ENCODE assay signal across 20 mouse cellular contexts in genomic region chr19:6665264-6666054, GRCm38 (mm10).
DNase-seq lines count a peak whose midpoint lies in the region; ATAC-seq and TF ChIP-seq lines count a peak whose summit lies in the region.
"Had no signal": no experiment of that assay in that cellular context is flagged by ENCODE, and none has a peak within 500 bp of the region (broad histone marks: within the 10 kb centered on the region; RNA-seq: fewer than 3 reads in every experiment).

No protein-coding gene starts in this region.

- WGBS in spleen, adult 2 months, result 36% methylated on average over 15 of the region's 15 CpGs
- WGBS in midbrain, embryonic 10.5 days, result 84% methylated on average over 15 of the region's 15 CpGs

- H3K9me3 ChIP-seq in MEL (replicated peaks; ENCODE audit: insufficient read depth, low read length), result no peaks in the 10 kb centered on the region
- H3K9me3 ChIP-seq in midbrain, embryonic 10.5 days (replicated peaks), result no peaks in the 10 kb centered on the region
- H3K9me3 ChIP-seq: embryonic facial prominence, embryonic 15.5 days; forebrain, embryonic 10.5 days; heart, embryonic 10.5 days; limb, embryonic 15.5 days had no signal

- no peak; a peak in 1 of 4 replicates for TF ChIP-seq EP300 in MEL (IDR thresholded peaks at IDR 0.05; ENCODE audit: low read depth in 1 of 2, low read length in 2 of 2)

- no peak for TF ChIP-seq POLR2A in spleen, adult 2 months (IDR thresholded peaks at IDR 0.05; ENCODE audit: low read depth, low read length)
- TF ChIP-seq POLR2A in MEL (IDR thresholded peaks at IDR 0.05; ENCODE audit: control insufficient read depth in 1 of 2, insufficient read depth in 1 of 2, low read depth in 1 of 2, low read length in 2 of 2, poor library complexity in 1 of 2), result no peak

- no peaks in the 10 kb centered on the region for H3K27me3 ChIP-seq in spleen, adult 2 months (ENCODE audit: control insufficient read depth, insufficient read depth, low read length)
- no peaks in the 10 kb centered on the region for H3K27me3 ChIP-seq in MEL (ENCODE audit: control insufficient read depth in 1 of 2, insufficient read depth in 2 of 2, low read length in 2 of 2)
- peaks cover 80% of the 10 kb centered on the region for H3K27me3 ChIP-seq in midbrain, embryonic 10.5 days (ENCODE audit: low read depth, poor library complexity, severe bottlenecking)

- no peaks in the 10 kb centered on the region for H3K36me3 ChIP-seq in spleen, adult 2 months (ENCODE audit: control insufficient read depth, insufficient read depth, low read length)
- peaks cover 0 to 35% of the 10 kb centered on the region in 2 experiments; a peak in 2 of 4 replicates for H3K36me3 ChIP-seq in MEL (ENCODE audit: control insufficient read depth in 1 of 2, insufficient read depth in 2 of 2, low read length in 2 of 2)
- no peaks in the 10 kb centered on the region for H3K36me3 ChIP-seq in midbrain, embryonic 10.5 days
- H3K36me3 ChIP-seq: embryonic facial prominence, embryonic 15.5 days; forebrain, embryonic 10.5 days; heart, embryonic 10.5 days; limb, embryonic 15.5 days had no signal

- H3K4me1 ChIP-seq in spleen, adult 2 months (ENCODE audit: control insufficient read depth, insufficient read depth, insufficient read length), result peaks cover 18% of the 10 kb centered on the region; the same call in 1 of the 2 replicates
- H3K4me1 ChIP-seq in MEL (ENCODE audit: control insufficient read depth in 1 of 2, insufficient read depth in 2 of 2, low read length in 2 of 2), result peaks cover 14 to 60% of the 10 kb centered on the region in 2 experiments
- peaks cover 31% of the 10 kb centered on the region for H3K4me1 ChIP-seq in midbrain, embryonic 10.5 days

- no peak for TF ChIP-seq RAD21 in MEL (IDR thresholded peaks at IDR 0.05; ENCODE audit: low read depth, low read length)

- no peak for TF ChIP-seq CTCF in spleen, adult 2 months (IDR thresholded peaks at IDR 0.05; ENCODE audit: extremely low read depth, insufficient read depth, insufficient read length, insufficient replicate concordance)
- TF ChIP-seq CTCF in MEL (IDR thresholded peaks at IDR 0.05 in 2 of 3, conservative IDR thresholded peaks at IDR 0.05 in 1 of 3; ENCODE audit: control insufficient read depth in 1 of 3, insufficient read depth in 1 of 3, low read depth in 2 of 3, low read length in 3 of 3, poor library complexity in 1 of 3, severe bottlenecking in 1 of 3), result no peak

- H3K27ac ChIP-seq in spleen, adult 2 months (ENCODE audit: insufficient read depth, low read length), result peak overlapping the region; percentile 76
- H3K27ac ChIP-seq in MEL (ENCODE audit: control insufficient read depth, low read depth, low read length), result peak overlapping the region; percentile 13
- no peak overlapping the region for H3K27ac ChIP-seq in midbrain, embryonic 10.5 days (replicated peaks)
- H3K27ac ChIP-seq: embryonic facial prominence, embryonic 15.5 days; forebrain, embryonic 10.5 days; heart, embryonic 10.5 days; limb, embryonic 15.5 days had no signal

- DNase-seq in spleen, adult 2 months (ENCODE audit: low read depth in 1 of 2, low spot score in 2 of 2), result no peak
- DNase-seq in spleen, adult 12 weeks (ENCODE audit: low spot score), result no peak
- DNase-seq in MEL (ENCODE audit: low read depth, low spot score), result peak; percentile 55
- no peak for DNase-seq in midbrain, embryonic 10.5 days (ENCODE audit: low spot score)
- no peak for DNase-seq in kidney, postnatal 36 days
- DNase-seq: adrenal gland, adult 8-10 months; cerebellum, adult 11-12 months; cerebellum, postnatal 25 days; forebrain, postnatal 0 days; kidney, adult 11 months; lung, embryonic 14.5 days; thymus, adult 18-20 months had no signal

- peak overlapping the region; percentile 42 for H3K9ac ChIP-seq in MEL (ENCODE audit: control insufficient read depth, low read depth, low read length, poor library complexity, severe bottlenecking)
- H3K9ac ChIP-seq: embryonic facial prominence, embryonic 15.5 days; forebrain, postnatal 0 days; limb, embryonic 15.5 days; lung, embryonic 14.5 days had no signal

- H3K79me2 ChIP-seq in MEL (ENCODE audit: control insufficient read depth, insufficient read depth, low read length, poor library complexity), result no peaks in the 10 kb centered on the region

- H3K4me3 ChIP-seq in spleen, adult 2 months (ENCODE audit: extremely low read depth, insufficient read depth, insufficient read length), result no peak overlapping the region
- no peak overlapping the region for H3K4me3 ChIP-seq in MEL (ENCODE audit: control insufficient read depth in 1 of 2, insufficient read depth in 1 of 2, low read depth in 2 of 2, low read length in 2 of 2)
- H3K4me3 ChIP-seq in midbrain, embryonic 10.5 days, result no peak overlapping the region
- H3K4me3 ChIP-seq: embryonic facial prominence, embryonic 15.5 days; forebrain, embryonic 10.5 days; heart, embryonic 10.5 days; limb, embryonic 15.5 days had no signal

- peak; percentile 67 for ATAC-seq in megakaryocyte, adult 5-6 weeks (ENCODE audit: poor library complexity, severe bottlenecking)
- no peak for ATAC-seq in activated CD4-positive, CD25-positive, alpha-beta regulatory T cell, adult 4 months
- ATAC-seq: CD4-positive, CD25-positive, alpha-beta regulatory T cell, adult 4 months; forebrain, postnatal 0 days; midbrain, embryonic 16.5 days had no signal

TF ChIP-seq in MEL, 35 proteins besides CTCF, POLR2A, EP300 and RAD21:
- TF ChIP-seq NELFE (IDR thresholded peaks at IDR 0.05; ENCODE audit: low read depth, low read length) (no peak), MAZ (IDR thresholded peaks at IDR 0.05; ENCODE audit: low read depth, low read length) (peak; percentile 58; the same call in 1 of the 2 replicates), TBP (IDR thresholded peaks at IDR 0.05; ENCODE audit: low read depth, low read length) (0 out of 2 replicates have a peak, but pooled peaks have one; percentile 12)
